Mouse (Mus musculus): Measurements from ENCODE around the gene Cacng4. TPM values are rescaled to one million over a fixed set of nuclear protein-coding genes. Genes with fewer than 3 reads are reported as not detected.

Gene Cacng4
- total RNA-seq, 1 experiment = 0.98 TPM

GRCm38 (mm10) chr11:107796346-107796745 is 2.0 kb upstream of the Cacng4 start:
- TF ChIP-seq ZC3H11A (IDR thresholded peaks at IDR 0.05; ENCODE audit: borderline replicate concordance, low read depth, low read length) (no peak), MAFK (IDR thresholded peaks at IDR 0.05; ENCODE audit: insufficient read depth, low read depth, low read length) (no peak), HCFC1 (IDR thresholded peaks at IDR 0.05; ENCODE audit: borderline replicate concordance, insufficient read depth, low read length) (no peak), CHD2 (IDR thresholded peaks at IDR 0.05; ENCODE audit: low read depth, low read length) (no peak), ZNF384 (IDR thresholded peaks at IDR 0.05; ENCODE audit: low read depth, low read length) (no peak)
- no peak overlapping the region for H3K9ac ChIP-seq (ENCODE audit: insufficient read depth, low read depth, low read length, poor library complexity, severe bottlenecking)
- no peak overlapping the region for H3K4me3 ChIP-seq (ENCODE audit: insufficient read depth in 1 of 2, low read depth in 1 of 2, low read length in 2 of 2, poor library complexity in 1 of 2, severe bottlenecking in 1 of 2)
- in situ Hi-C loops (cut with MboI; ENCODE audit: low sequenced_read_pairs in 2 of 2, unreplicated experiment in 2 of 2) = loop anchor here in 1 of 2 experiments (10.0 kb wide), 1 partner anchor 198 kb away; no protein-coding TSS in a partner anchor
- no peaks in the 10 kb centered on the region for H3K9me3 ChIP-seq (ENCODE audit: control insufficient read depth, insufficient read depth, low read depth, low read length)
- DNase-seq (ENCODE audit: low read depth, low spot score) = no peak
- H3K4me1 ChIP-seq (ENCODE audit: control insufficient read depth in 2 of 2, insufficient read depth in 2 of 2, low read length in 2 of 2, poor library complexity in 1 of 2) = no peaks in the 10 kb centered on the region; a peak in 1 of 4 replicates
- no peaks in the 10 kb centered on the region for H3K36me3 ChIP-seq (ENCODE audit: control insufficient read depth, insufficient read depth, low read length, poor library complexity, severe bottlenecking)
- no peak overlapping the region for H3K27ac ChIP-seq (ENCODE audit: insufficient read depth, low read depth, low read length, poor library complexity, severe bottlenecking)

- in situ Hi-C loops (cut with MboI; ENCODE audit: low sequenced_read_pairs in 2 of 2, unreplicated experiment in 2 of 2) = loop anchor here in 1 of 2 experiments (10.0 kb wide), 1 partner anchor 199 kb away; no protein-coding TSS in a partner anchor
- TF ChIP-seq HCFC1 (IDR thresholded peaks at IDR 0.05; ENCODE audit: borderline replicate concordance, insufficient read depth, low read length) (no peak), MAFK (IDR thresholded peaks at IDR 0.05; ENCODE audit: insufficient read depth, low read depth, low read length) (no peak), ZC3H11A (IDR thresholded peaks at IDR 0.05; ENCODE audit: borderline replicate concordance, low read depth, low read length) (no peak), CHD2 (IDR thresholded peaks at IDR 0.05; ENCODE audit: low read depth, low read length) (no peak), ZNF384 (IDR thresholded peaks at IDR 0.05; ENCODE audit: low read depth, low read length) (no peak)
- no peak overlapping the region for H3K9ac ChIP-seq (ENCODE audit: insufficient read depth, low read depth, low read length, poor library complexity, severe bottlenecking)
- no peak for DNase-seq (ENCODE audit: low read depth, low spot score)
- peak overlapping the region in 1 of 2 experiments; percentile 71; a peak in 1 of 4 replicates for H3K4me3 ChIP-seq (ENCODE audit: insufficient read depth in 1 of 2, low read depth in 1 of 2, low read length in 2 of 2, poor library complexity in 1 of 2, severe bottlenecking in 1 of 2)
- no peaks in the 10 kb centered on the region; a peak in 1 of 4 replicates for H3K4me1 ChIP-seq (ENCODE audit: control insufficient read depth in 2 of 2, insufficient read depth in 2 of 2, low read length in 2 of 2, poor library complexity in 1 of 2)
- no peaks in the 10 kb centered on the region for H3K36me3 ChIP-seq (ENCODE audit: control insufficient read depth, insufficient read depth, low read length, poor library complexity, severe bottlenecking)
- no peaks in the 10 kb centered on the region for H3K9me3 ChIP-seq (ENCODE audit: control insufficient read depth, insufficient read depth, low read depth, low read length)
- no peak overlapping the region for H3K27ac ChIP-seq (ENCODE audit: insufficient read depth, low read depth, low read length, poor library complexity, severe bottlenecking)
These were observed 1.2 kb upstream of the Cacng4 start for GRCm38 (mm10) chr11:107795384-107796035.

- Histone ChIP-seq H3K9ac (ENCODE audit: insufficient read depth, low read depth, low read length, poor library complexity, severe bottlenecking) (peak overlapping the region; percentile 19; the same call in 1 of the 2 replicates), H3K9me3 (ENCODE audit: control insufficient read depth, insufficient read depth, low read depth, low read length) (no peaks in the 10 kb centered on the region), H3K27ac (ENCODE audit: insufficient read depth, low read depth, low read length, poor library complexity, severe bottlenecking) (no peak overlapping the region), H3K4me1 (ENCODE audit: control insufficient read depth in 2 of 2, insufficient read depth in 2 of 2, low read length in 2 of 2, poor library complexity in 1 of 2) (no peaks in the 10 kb centered on the region; a peak in 1 of 4 replicates), H3K36me3 (ENCODE audit: control insufficient read depth, insufficient read depth, low read length, poor library complexity, severe bottlenecking) (no peaks in the 10 kb centered on the region), H3K4me3 (ENCODE audit: insufficient read depth in 1 of 2, low read depth in 1 of 2, low read length in 2 of 2, poor library complexity in 1 of 2, severe bottlenecking in 1 of 2) (peak overlapping the region; percentile 60 to 77)
- in situ Hi-C loops (cut with MboI; ENCODE audit: low sequenced_read_pairs in 2 of 2, unreplicated experiment in 2 of 2) = loop anchor here in 1 of 2 experiments (10.0 kb wide), 1 partner anchor 201 kb away; no protein-coding TSS in a partner anchor
- TF ChIP-seq HCFC1 (IDR thresholded peaks at IDR 0.05; ENCODE audit: borderline replicate concordance, insufficient read depth, low read length) (no peak), ZC3H11A (IDR thresholded peaks at IDR 0.05; ENCODE audit: borderline replicate concordance, low read depth, low read length) (no peak), CHD2 (IDR thresholded peaks at IDR 0.05; ENCODE audit: low read depth, low read length) (no peak), MAFK (IDR thresholded peaks at IDR 0.05; ENCODE audit: insufficient read depth, low read depth, low read length) (no peak), ZNF384 (IDR thresholded peaks at IDR 0.05; ENCODE audit: low read depth, low read length) (no peak)
- DNase-seq (ENCODE audit: low read depth, low spot score) = no peak
These were observed 259 bp downstream of the Cacng4 start for GRCm38 (mm10) chr11:107794103-107794493.

DNA sequence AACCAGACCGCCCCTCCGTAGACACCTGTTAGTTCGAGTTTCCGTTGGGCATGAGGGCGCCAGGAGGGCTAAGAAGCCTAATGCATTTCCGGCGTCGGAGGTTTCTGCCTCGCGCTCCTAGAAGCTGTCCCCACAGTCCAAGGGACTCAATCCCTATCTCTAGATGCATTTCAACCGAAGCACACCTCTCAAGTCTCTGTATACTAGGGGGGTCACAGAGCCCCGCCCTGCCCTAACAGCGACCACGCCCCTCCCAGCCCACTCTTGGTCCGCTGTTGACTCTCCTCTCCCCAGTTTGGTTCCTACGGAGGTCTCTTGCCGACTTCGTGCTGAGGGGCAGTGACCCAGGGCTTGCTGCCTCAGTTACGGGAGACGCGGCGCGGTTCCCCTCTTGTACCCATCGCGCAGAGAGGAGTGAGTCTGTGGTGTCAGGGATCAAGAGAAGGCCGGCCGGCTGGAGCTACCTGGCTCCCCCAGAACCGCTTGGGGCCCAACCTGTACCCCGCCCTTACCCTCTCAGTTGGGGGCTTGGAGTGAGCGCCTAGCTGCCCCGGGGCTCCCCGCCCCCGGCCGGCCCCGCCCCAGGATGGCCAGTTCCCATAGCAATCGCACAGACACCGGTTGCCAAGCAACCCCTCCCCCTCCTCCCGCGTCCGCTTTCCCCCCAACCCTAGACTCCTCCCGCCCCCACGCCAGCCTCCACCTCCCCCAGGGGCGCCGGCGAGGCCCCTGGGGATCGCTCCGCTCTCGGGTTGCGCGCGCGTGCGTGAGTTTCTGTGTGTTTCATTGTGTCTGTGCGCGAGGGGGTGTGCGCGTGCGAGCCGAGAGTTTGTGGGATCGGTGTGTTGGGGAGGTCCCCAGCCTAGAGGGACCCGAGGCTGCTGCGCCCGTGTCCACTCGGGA is 906 bp downstream of the Cacng4 start:
- peak; percentile 38 for DNase-seq (ENCODE audit: low read depth, low spot score)
- H3K9me3 ChIP-seq (ENCODE audit: control insufficient read depth, insufficient read depth, low read depth, low read length) = no peaks in the 10 kb centered on the region
- H3K4me1 ChIP-seq (ENCODE audit: control insufficient read depth in 2 of 2, insufficient read depth in 2 of 2, low read length in 2 of 2, poor library complexity in 1 of 2) = no peaks in the 10 kb centered on the region; a peak in 1 of 4 replicates
- peak overlapping the region; percentile 60 to 77 for H3K4me3 ChIP-seq (ENCODE audit: insufficient read depth in 1 of 2, low read depth in 1 of 2, low read length in 2 of 2, poor library complexity in 1 of 2, severe bottlenecking in 1 of 2)
- TF ChIP-seq ZNF384 (IDR thresholded peaks at IDR 0.05; ENCODE audit: low read depth, low read length) (no peak), ZC3H11A (IDR thresholded peaks at IDR 0.05; ENCODE audit: borderline replicate concordance, low read depth, low read length) (no peak), MAFK (IDR thresholded peaks at IDR 0.05; ENCODE audit: insufficient read depth, low read depth, low read length) (no peak), CHD2 (IDR thresholded peaks at IDR 0.05; ENCODE audit: low read depth, low read length) (no peak), HCFC1 (IDR thresholded peaks at IDR 0.05; ENCODE audit: borderline replicate concordance, insufficient read depth, low read length) (no peak)
- no peak overlapping the region for H3K27ac ChIP-seq (ENCODE audit: insufficient read depth, low read depth, low read length, poor library complexity, severe bottlenecking)
- H3K36me3 ChIP-seq (ENCODE audit: control insufficient read depth, insufficient read depth, low read length, poor library complexity, severe bottlenecking) = no peaks in the 10 kb centered on the region
- in situ Hi-C loops (cut with MboI; ENCODE audit: low sequenced_read_pairs in 2 of 2, unreplicated experiment in 2 of 2) = loop anchor here in 1 of 2 experiments (10.0 kb wide), 1 partner anchor 201 kb away; no protein-coding TSS in a partner anchor
- H3K9ac ChIP-seq (ENCODE audit: insufficient read depth, low read depth, low read length, poor library complexity, severe bottlenecking) = peak overlapping the region; percentile 25

All from ES-E14 (cell line).